Mouse (Mus musculus): ENCODE data around the gene Nenf. TPM values are rescaled to one million over a fixed set of nuclear protein-coding genes. Genes with fewer than 3 reads are reported as not detected.
A peak's percentile ranks its signal among the peaks of the same experiment; 100 is the strongest.

Gene Nenf
- polyA plus RNA-seq, 1 experiment from 2014 or later = 121 TPM

DNA sequence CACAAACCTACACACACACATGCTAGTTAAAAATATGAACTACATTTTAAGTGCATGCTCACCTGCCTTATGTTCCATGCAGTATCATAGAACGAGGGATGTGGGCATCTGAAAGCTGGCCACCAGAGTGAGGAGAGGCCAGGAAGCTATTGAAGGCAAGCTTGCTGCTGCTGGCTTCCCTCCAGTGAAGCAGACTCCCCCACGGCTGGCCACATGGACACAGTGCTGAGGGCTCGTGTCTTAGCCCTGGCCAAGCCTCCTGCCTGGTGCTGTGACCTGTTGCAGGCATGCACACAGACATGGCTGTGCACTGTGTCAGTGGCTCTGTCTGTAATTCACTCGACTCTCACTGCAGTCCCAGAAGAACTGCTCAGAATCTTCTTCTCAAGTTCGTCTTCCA is 58.3 kb downstream of the Nenf start:
- Histone ChIP-seq H3K4me1 (replicated peaks) (peaks cover 24% of the 10 kb centered on the region), H3K36me3 (no peaks in the 10 kb centered on the region), H3K9me3 (replicated peaks) (no peaks in the 10 kb centered on the region), H3K4me2 (no peak overlapping the region), H3K4me3 (no peak overlapping the region), H3K27ac (no peak overlapping the region), H3K9ac (no peak overlapping the region), H3K27me3 (no peaks in the 10 kb centered on the region)
- ATAC-seq (replicated peaks; ENCODE audit: insufficient number of reproducible peaks, insufficient read depth, low FRiP score, low read depth) = no peak
- 51% methylated on average over 5 of the region's 5 CpGs for WGBS

DNA sequence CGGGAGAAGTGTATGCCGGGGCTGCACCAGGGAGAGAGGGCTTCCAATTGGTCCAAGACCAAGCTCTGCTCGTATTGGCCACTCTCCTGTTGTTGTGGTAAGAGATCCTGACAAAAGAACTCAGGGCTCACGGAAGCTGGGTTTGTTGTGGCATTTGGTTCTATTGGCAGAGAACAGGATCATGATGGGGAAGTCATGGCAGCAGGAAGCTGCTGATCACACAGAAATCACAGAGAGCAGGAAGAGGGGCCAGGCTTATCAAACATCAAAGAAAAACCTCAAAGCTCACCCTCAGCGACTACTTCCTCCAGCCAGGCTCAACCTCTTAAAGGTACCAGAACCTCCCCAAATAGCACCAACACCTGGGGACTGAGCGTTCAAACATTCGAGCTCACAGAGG is 58.9 kb downstream of the Nenf start:
- no peaks in the 10 kb centered on the region for H3K9me3 ChIP-seq (replicated peaks)
- peak overlapping the region; percentile 21; the same call in 1 of the 2 replicates for H3K4me2 ChIP-seq
- H3K36me3 ChIP-seq = no peaks in the 10 kb centered on the region
- H3K4me3 ChIP-seq = no peak overlapping the region
- 28% methylated on average over 7 of the region's 7 CpGs for WGBS
- peaks cover 24% of the 10 kb centered on the region for H3K4me1 ChIP-seq (replicated peaks)
- no peak for ATAC-seq (replicated peaks; ENCODE audit: insufficient number of reproducible peaks, insufficient read depth, low FRiP score, low read depth)
- no peak overlapping the region for H3K9ac ChIP-seq
- no peak overlapping the region for H3K27ac ChIP-seq
- H3K27me3 ChIP-seq = no peaks in the 10 kb centered on the region

DNA sequence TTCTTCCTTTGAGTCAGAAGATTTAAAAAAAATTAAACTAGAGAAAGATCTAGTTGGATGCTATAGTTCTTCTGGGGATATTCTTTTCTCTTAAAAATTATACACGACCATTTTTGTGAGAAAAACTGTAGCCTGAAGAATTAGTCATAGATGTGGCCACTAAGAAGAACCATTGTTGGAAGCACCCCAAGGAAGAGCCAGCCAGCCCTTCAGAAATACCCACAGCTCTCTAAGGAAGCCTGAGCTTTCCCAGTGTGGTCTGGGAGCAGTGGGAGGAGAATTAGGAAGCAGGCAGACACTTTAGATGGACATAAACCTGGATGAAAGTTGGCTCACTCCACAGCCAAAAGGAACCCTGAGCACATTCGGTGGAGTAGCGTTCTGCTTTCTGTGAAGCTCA is 59.5 kb downstream of the Nenf start:
- peaks cover 24% of the 10 kb centered on the region for H3K4me1 ChIP-seq (replicated peaks)
- no peak overlapping the region for H3K9ac ChIP-seq
- WGBS = 49% methylated on average over 3 of the region's 3 CpGs
- H3K36me3 ChIP-seq = no peaks in the 10 kb centered on the region
- no peak overlapping the region for H3K4me3 ChIP-seq
- H3K27me3 ChIP-seq = no peaks in the 10 kb centered on the region
- no peak overlapping the region for H3K27ac ChIP-seq
- H3K4me2 ChIP-seq = no peak overlapping the region
- no peaks in the 10 kb centered on the region for H3K9me3 ChIP-seq (replicated peaks)
- ATAC-seq (replicated peaks; ENCODE audit: insufficient number of reproducible peaks, insufficient read depth, low FRiP score, low read depth) = no peak

DNA sequence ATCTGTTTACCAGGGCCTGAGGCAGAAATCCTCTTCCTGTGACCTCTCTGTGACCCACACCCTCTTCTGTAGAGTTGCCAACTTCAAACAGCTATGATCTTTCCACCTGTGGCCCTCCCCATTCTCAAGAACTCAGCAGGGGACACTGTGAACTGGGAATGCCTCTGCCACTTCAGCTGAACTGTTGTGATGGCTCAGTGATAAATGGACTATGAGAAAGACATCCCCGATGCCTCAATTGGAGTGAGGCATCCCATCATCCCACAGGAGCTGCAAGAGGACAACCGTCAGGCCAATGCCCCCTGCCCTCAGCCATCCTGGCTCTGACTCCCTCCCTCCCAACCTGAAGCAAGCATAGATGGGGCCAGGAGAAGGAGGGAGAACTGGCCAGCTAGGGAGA is 60.0 kb downstream of the Nenf start:
- Histone ChIP-seq H3K27me3 (no peaks in the 10 kb centered on the region), H3K4me1 (replicated peaks) (peaks cover 24% of the 10 kb centered on the region), H3K9ac (no peak overlapping the region), H3K4me3 (no peak overlapping the region), H3K9me3 (replicated peaks) (no peaks in the 10 kb centered on the region), H3K4me2 (no peak overlapping the region), H3K36me3 (no peaks in the 10 kb centered on the region), H3K27ac (no peak overlapping the region)
- 60% methylated on average over 2 of the region's 2 CpGs for WGBS
- no peak for ATAC-seq (replicated peaks; ENCODE audit: insufficient number of reproducible peaks, insufficient read depth, low FRiP score, low read depth)

DNA sequence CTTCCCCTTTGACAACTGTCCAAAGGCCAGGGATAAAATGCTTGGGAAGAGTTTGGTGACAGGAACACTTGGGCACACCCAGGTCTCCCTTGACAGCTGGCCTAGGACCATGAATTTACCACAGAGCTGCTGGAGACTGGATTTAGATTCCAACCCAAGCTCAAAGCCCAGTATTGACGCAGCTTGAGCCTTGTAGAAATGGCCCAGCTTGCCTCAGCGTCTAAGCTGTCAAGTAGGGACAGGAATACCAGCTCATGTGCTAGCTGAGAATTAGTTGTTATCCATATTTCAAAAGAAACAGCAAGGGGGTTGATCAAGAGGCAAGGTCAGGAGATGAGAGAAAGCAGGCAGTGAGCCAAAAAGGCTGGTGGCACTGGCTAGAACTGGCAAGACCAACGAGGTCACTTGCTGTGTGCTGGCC is 60.6 kb downstream of the Nenf start:
- H3K4me1 ChIP-seq (replicated peaks) = peaks cover 24% of the 10 kb centered on the region
- no peak overlapping the region for H3K4me2 ChIP-seq
- no peak overlapping the region for H3K4me3 ChIP-seq
- WGBS = 31% methylated on average over 3 of the region's 3 CpGs
- H3K36me3 ChIP-seq = no peaks in the 10 kb centered on the region
- no peaks in the 10 kb centered on the region for H3K9me3 ChIP-seq (replicated peaks)
- H3K27me3 ChIP-seq = no peaks in the 10 kb centered on the region
- peak overlapping the region; percentile 7; the same call in 1 of the 2 replicates for H3K27ac ChIP-seq
- no peak for ATAC-seq (replicated peaks; ENCODE audit: insufficient number of reproducible peaks, insufficient read depth, low FRiP score, low read depth)
- H3K9ac ChIP-seq = no peak overlapping the region

Other genes starting within 250 kb of the Nenf start
- 2.0 and 3.8 TPM in 2 replicates for gene Batf3, start 220.3 kb downstream of the Nenf start, polyA plus RNA-seq (2015; fragmentation: Nextera tagmentation; extraction: Ambion mirVana)
- gene Fam71a, start 153.4 kb downstream of the Nenf start, polyA plus RNA-seq (2015; fragmentation: Nextera tagmentation; extraction: Ambion mirVana) = not detected in 2 replicates
- 14.0 and 14.3 TPM in 2 replicates for gene Atf3, start 100.2 kb downstream of the Nenf start, polyA plus RNA-seq (2015; fragmentation: Nextera tagmentation; extraction: Ambion mirVana)
- gene Tmem206, start 7.7 kb upstream of the Nenf start, polyA plus RNA-seq (2015; fragmentation: Nextera tagmentation; extraction: Ambion mirVana) = 14.3 and 18.3 TPM in 2 replicates
- 31.1 and 36.4 TPM in 2 replicates for gene Ppp2r5a, start 85.1 kb upstream of the Nenf start, polyA plus RNA-seq (2015; fragmentation: Nextera tagmentation; extraction: Ambion mirVana)